In the genomic region with DNA sequence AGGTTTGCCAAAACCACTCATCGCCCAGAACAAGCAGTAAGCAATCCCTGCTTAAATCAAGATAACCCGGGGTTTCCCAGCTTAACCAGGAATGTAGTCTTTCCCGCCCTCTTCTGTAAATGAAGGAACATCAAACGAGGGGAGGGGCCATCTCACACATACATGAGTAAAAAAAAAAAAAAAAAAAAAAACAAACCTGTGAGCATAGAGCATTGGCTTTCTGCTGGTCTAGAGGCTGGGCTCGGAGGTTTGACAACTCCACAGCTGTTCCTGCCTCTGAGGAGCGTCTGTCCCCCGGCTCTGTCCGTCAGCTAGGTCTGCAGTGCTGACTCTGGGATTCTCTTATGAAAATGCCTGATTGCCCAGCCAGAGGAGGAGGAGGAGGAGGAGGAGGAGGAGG, we compare ENCODE assay signal across 9 mouse cellular contexts. TPM values are rescaled to one million over a fixed set of nuclear protein-coding genes. Genes with fewer than 3 reads are reported as not detected.
A peak's percentile ranks its signal among the peaks of the same experiment; 100 is the strongest.
DNase-seq lines count a peak whose midpoint lies in the region; ATAC-seq lines count a peak whose summit lies in the region.
"Had no signal": no experiment of that assay in that cellular context is flagged by ENCODE, and none has a peak within 500 bp of the region (broad histone marks: within the 10 kb centered on the region; RNA-seq: fewer than 3 reads in every experiment).

No protein-coding gene starts in this region.

- H3K36me3 ChIP-seq in heart, embryonic 14.5 days (ENCODE audit: control insufficient read depth, insufficient read depth, low read length), result no peaks in the 10 kb centered on the region
- H3K36me3 ChIP-seq in embryonic facial prominence, embryonic 11.5 days (replicated peaks; ENCODE audit: control insufficient read depth, insufficient read depth, low read depth, low read length), result no peaks in the 10 kb centered on the region
- H3K36me3 ChIP-seq in hindbrain, embryonic 15.5 days, result 0 out of 2 replicates have a peak, but pooled peaks cover 2% of the 10 kb centered on the region
- no peaks in the 10 kb centered on the region for H3K36me3 ChIP-seq in midbrain, embryonic 14.5 days (ENCODE audit: control insufficient read depth, insufficient read depth, low read length)
- no peaks in the 10 kb centered on the region for H3K36me3 ChIP-seq in liver, embryonic 11.5 days (ENCODE audit: control insufficient read depth, insufficient read depth, low read length)

- DNase-seq in heart, adult 8-10 months (ENCODE audit: low spot score), result no peak
- DNase-seq in embryonic facial prominence, embryonic 11.5 days (ENCODE audit: low spot score), result peak; percentile 40
- DNase-seq in midbrain, embryonic 14.5 days, result no peak
- DNase-seq in right cerebral cortex, adult 2 months (ENCODE audit: low spot score in 2 of 2), result no peak
- DNase-seq in liver, embryonic 11.5 days (ENCODE audit: low spot score), result no peak
- DNase-seq: adrenal gland, postnatal 36 days had no signal

- peak overlapping the region; percentile 66 for H3K4me2 ChIP-seq in heart, embryonic 14.5 days (ENCODE audit: low read length)
- no peak overlapping the region for H3K4me2 ChIP-seq in embryonic facial prominence, embryonic 11.5 days (ENCODE audit: low read depth, low read length)
- H3K4me2 ChIP-seq in hindbrain, embryonic 15.5 days, result peak overlapping the region; percentile 55
- H3K4me2 ChIP-seq in midbrain, embryonic 14.5 days (ENCODE audit: low read length), result peak overlapping the region; percentile 35
- H3K4me2 ChIP-seq in liver, embryonic 11.5 days, result no peak overlapping the region

- H3K27me3 ChIP-seq in heart, embryonic 14.5 days (ENCODE audit: control insufficient read depth, insufficient read depth, low read length), result peaks cover 20% of the 10 kb centered on the region
- no peaks in the 10 kb centered on the region for H3K27me3 ChIP-seq in embryonic facial prominence, embryonic 11.5 days (ENCODE audit: control insufficient read depth, insufficient read depth, low read length)
- peaks cover 12% of the 10 kb centered on the region for H3K27me3 ChIP-seq in hindbrain, embryonic 15.5 days
- H3K27me3 ChIP-seq in midbrain, embryonic 14.5 days (ENCODE audit: control insufficient read depth, insufficient read depth, low read length), result peaks cover 3% of the 10 kb centered on the region; the same call in 1 of the 2 replicates
- H3K27me3 ChIP-seq in liver, embryonic 11.5 days (replicated peaks; ENCODE audit: control insufficient read depth, insufficient read depth, low read length), result peaks cover 21% of the 10 kb centered on the region

- H3K4me1 ChIP-seq in heart, embryonic 14.5 days (ENCODE audit: control insufficient read depth in 2 of 2, insufficient read depth in 2 of 2, low read length in 2 of 2), result peaks cover 5 to 29% of the 10 kb centered on the region in 2 experiments
- peaks cover 2% of the 10 kb centered on the region; the same call in 1 of the 2 replicates for H3K4me1 ChIP-seq in embryonic facial prominence, embryonic 11.5 days (ENCODE audit: control insufficient read depth, insufficient read depth, low read length)
- peaks cover 26% of the 10 kb centered on the region for H3K4me1 ChIP-seq in hindbrain, embryonic 15.5 days (replicated peaks)
- 0 out of 2 replicates have a peak, but pooled peaks cover 3% of the 10 kb centered on the region for H3K4me1 ChIP-seq in midbrain, embryonic 14.5 days (ENCODE audit: control insufficient read depth, insufficient read depth, low read length)
- H3K4me1 ChIP-seq in liver, embryonic 11.5 days (replicated peaks; ENCODE audit: control insufficient read depth, insufficient read depth, low read length), result no peaks in the 10 kb centered on the region

- no peak for ATAC-seq in heart, embryonic 14.5 days (ENCODE audit: insufficient number of reproducible peaks, insufficient read depth, low FRiP score, low read depth)
- no peak for ATAC-seq in embryonic facial prominence, embryonic 11.5 days (replicated peaks; ENCODE audit: insufficient number of reproducible peaks, low FRiP score, low TSS enrichment, low read depth)
- no peak for ATAC-seq in hindbrain, embryonic 15.5 days (ENCODE audit: low FRiP score, low read depth)
- no peak for ATAC-seq in midbrain, embryonic 14.5 days (ENCODE audit: low FRiP score, low TSS enrichment)
- ATAC-seq in monocyte, adult 5-6 weeks (replicated peaks; ENCODE audit: insufficient number of reproducible peaks, low FRiP score, low TSS enrichment, poor library complexity, severe bottlenecking), result no peak
- no peak for ATAC-seq in liver, embryonic 11.5 days (replicated peaks; ENCODE audit: low FRiP score)

- peak overlapping the region; percentile 45; the same call in 1 of the 2 replicates for H3K9ac ChIP-seq in heart, embryonic 14.5 days (ENCODE audit: low read length)
- no peak overlapping the region; the same call in 1 of the 2 replicates for H3K9ac ChIP-seq in embryonic facial prominence, embryonic 11.5 days (replicated peaks; ENCODE audit: low read length)
- no peak overlapping the region for H3K9ac ChIP-seq in hindbrain, embryonic 15.5 days
- H3K9ac ChIP-seq in midbrain, embryonic 14.5 days (replicated peaks; ENCODE audit: low read length), result no peak overlapping the region
- H3K9ac ChIP-seq in liver, embryonic 11.5 days (ENCODE audit: low read depth, low read length), result no peak overlapping the region

- H3K4me3 ChIP-seq in heart, embryonic 14.5 days (ENCODE audit: control insufficient read depth in 1 of 2, insufficient read depth in 1 of 2, low read depth in 1 of 2, low read length in 2 of 2), result peak overlapping the region; percentile 4 to 36
- no peak overlapping the region for H3K4me3 ChIP-seq in embryonic facial prominence, embryonic 11.5 days (ENCODE audit: low read depth, low read length)
- H3K4me3 ChIP-seq in hindbrain, embryonic 15.5 days, result peak overlapping the region; percentile 13; the same call in 1 of the 2 replicates
- 0 out of 2 replicates have a peak overlapping the region, but pooled peaks have one; percentile 3 for H3K4me3 ChIP-seq in midbrain, embryonic 14.5 days (replicated peaks; ENCODE audit: low read depth, low read length)
- no peak overlapping the region for H3K4me3 ChIP-seq in liver, embryonic 11.5 days (ENCODE audit: low read depth, low read length)

- WGBS in heart, embryonic 14.5 days, result 6% methylated on average over 8 of the region's 8 CpGs
- 19% methylated on average over 8 of the region's 8 CpGs for WGBS in embryonic facial prominence, embryonic 11.5 days
- WGBS in hindbrain, embryonic 15.5 days, result 33% methylated on average over 8 of the region's 8 CpGs
- WGBS in midbrain, embryonic 14.5 days, result 31% methylated on average over 8 of the region's 8 CpGs
- WGBS in liver, embryonic 11.5 days, result 14% methylated on average over 8 of the region's 8 CpGs

- peaks cover 4% of the 10 kb centered on the region; the same call in 1 of the 2 replicates for H3K9me3 ChIP-seq in heart, embryonic 14.5 days (ENCODE audit: control insufficient read depth, low read length)
- no peaks in the 10 kb centered on the region; the same call in 1 of the 2 replicates for H3K9me3 ChIP-seq in embryonic facial prominence, embryonic 11.5 days (replicated peaks; ENCODE audit: control insufficient read depth, low read length)
- H3K9me3 ChIP-seq in hindbrain, embryonic 15.5 days, result no peaks in the 10 kb centered on the region
- 0 out of 2 replicates have a peak, but pooled peaks cover 6% of the 10 kb centered on the region for H3K9me3 ChIP-seq in midbrain, embryonic 14.5 days (ENCODE audit: control insufficient read depth, low read length)
- H3K9me3 ChIP-seq in liver, embryonic 11.5 days (ENCODE audit: control insufficient read depth, low read length), result no peaks in the 10 kb centered on the region

- H3K27ac ChIP-seq in heart, embryonic 14.5 days (replicated peaks in 1 of 2; ENCODE audit: control insufficient read depth in 1 of 2, insufficient read depth in 1 of 2, low read depth in 2 of 2, low read length in 2 of 2), result no peak overlapping the region
- H3K27ac ChIP-seq in embryonic facial prominence, embryonic 11.5 days (replicated peaks; ENCODE audit: low read depth, low read length), result no peak overlapping the region
- H3K27ac ChIP-seq in hindbrain, embryonic 15.5 days (replicated peaks), result no peak overlapping the region
- no peak overlapping the region for H3K27ac ChIP-seq in midbrain, embryonic 14.5 days (replicated peaks; ENCODE audit: low read depth, low read length)
- H3K27ac ChIP-seq in liver, embryonic 11.5 days (ENCODE audit: low read depth, low read length), result no peak overlapping the region

RNA-seq across cellular contexts. Expression of a gene that starts 2.7 kb away (rescaled TPM):
- polyA plus RNA-seq in heart, embryonic 14.5 days (2014; fragmentation: Nextera tagmentation; extraction: Ambion mirVana), result 14.8 and 16.4 TPM in 2 replicates
- total RNA-seq in heart, adult 8-10 months (2022), result 10 to 100 TPM in 3 of 4 experiments, 1 to 10 TPM in 1; 8.6 to 12.2 (median 11.6) TPM
- 16.7 and 17.7 TPM in 2 replicates for polyA plus RNA-seq in embryonic facial prominence, embryonic 11.5 days (2014; fragmentation: Nextera tagmentation; extraction: Ambion mirVana)
- 12.4 and 14.6 TPM in 2 replicates for polyA plus RNA-seq in hindbrain, embryonic 15.5 days (2015; fragmentation: Nextera tagmentation; extraction: Ambion mirVana)
- 5.9 and 8.7 TPM in 2 replicates for polyA plus RNA-seq in midbrain, embryonic 14.5 days (2014; fragmentation: Nextera tagmentation; extraction: Ambion mirVana)
- not detected in 3 replicates for total RNA-seq in monocyte, adult 5-6 weeks (2017)
- polyA plus RNA-seq in liver, embryonic 11.5 days (2014; fragmentation: Nextera tagmentation; extraction: Ambion mirVana), result 1.3 and 1.5 TPM in 2 replicates

RNA-seq across cellular contexts. Expression of a gene that starts 30.1 kb away (rescaled TPM):
- polyA plus RNA-seq in heart, embryonic 14.5 days (2014; fragmentation: Nextera tagmentation; extraction: Ambion mirVana), result 6.3 and 6.5 TPM in 2 replicates
- 1 to 10 TPM; 3.5 to 5.1 (median 4.6) TPM for total RNA-seq in heart, adult 8-10 months (2022)
- polyA plus RNA-seq in embryonic facial prominence, embryonic 11.5 days (2014; fragmentation: Nextera tagmentation; extraction: Ambion mirVana), result 6.2 and 7.7 TPM in 2 replicates
- polyA plus RNA-seq in hindbrain, embryonic 15.5 days (2015; fragmentation: Nextera tagmentation; extraction: Ambion mirVana), result 1.5 and 1.6 TPM in 2 replicates
- 0.61 and 1.3 TPM in 2 replicates for polyA plus RNA-seq in midbrain, embryonic 14.5 days (2014; fragmentation: Nextera tagmentation; extraction: Ambion mirVana)
- total RNA-seq in monocyte, adult 5-6 weeks (2017), result 16.6 to 23.5 TPM (median 17.7 TPM) in 3 replicates
- polyA plus RNA-seq in liver, embryonic 11.5 days (2014; fragmentation: Nextera tagmentation; extraction: Ambion mirVana), result 13.9 and 14.5 TPM in 2 replicates

Comparison
In these comparisons a context has a peak if more than half of its experiments do, and no peak if none do; other contexts are left out.
1. H3K4me2 ChIP-seq: peak in heart, embryonic 14.5 days (single experiment), hindbrain, embryonic 15.5 days (single experiment) and midbrain, embryonic 14.5 days (single experiment); none in embryonic facial prominence, embryonic 11.5 days (single experiment) and liver, embryonic 11.5 days (single experiment).
2. H3K4me3 ChIP-seq: peak in heart, embryonic 14.5 days (2 of 2), hindbrain, embryonic 15.5 days (single experiment) and midbrain, embryonic 14.5 days (single experiment); none in embryonic facial prominence, embryonic 11.5 days (single experiment) and liver, embryonic 11.5 days (single experiment).